Mouse (Mus musculus) adrenal gland, postnatal 36 days (tissue): Measurements from ENCODE around the gene Tmc6. TPM values are rescaled to one million over a fixed set of nuclear protein-coding genes. Genes with fewer than 3 reads are reported as not detected.
A peak's percentile ranks its signal among the peaks of the same experiment; 100 is the strongest.

ENCODE experiments used
- DNase-seq, 2 experiments: peaks; one replicate each; pipeline ENCODE4 v3.0.0; 2021; ENCODE audit warnings: mixed read lengths in 1 of 2
- total RNA-seq, 2 experiments: library from RNA; stranded (reverse); gene quantifications; 2 replicates each; pipeline ENCODE4 v1.2.3; 2021

Tmc6 gene
- total RNA-seq, 2 experiments from 2014 or later: 25.4 to 31.3 TPM

DNA sequence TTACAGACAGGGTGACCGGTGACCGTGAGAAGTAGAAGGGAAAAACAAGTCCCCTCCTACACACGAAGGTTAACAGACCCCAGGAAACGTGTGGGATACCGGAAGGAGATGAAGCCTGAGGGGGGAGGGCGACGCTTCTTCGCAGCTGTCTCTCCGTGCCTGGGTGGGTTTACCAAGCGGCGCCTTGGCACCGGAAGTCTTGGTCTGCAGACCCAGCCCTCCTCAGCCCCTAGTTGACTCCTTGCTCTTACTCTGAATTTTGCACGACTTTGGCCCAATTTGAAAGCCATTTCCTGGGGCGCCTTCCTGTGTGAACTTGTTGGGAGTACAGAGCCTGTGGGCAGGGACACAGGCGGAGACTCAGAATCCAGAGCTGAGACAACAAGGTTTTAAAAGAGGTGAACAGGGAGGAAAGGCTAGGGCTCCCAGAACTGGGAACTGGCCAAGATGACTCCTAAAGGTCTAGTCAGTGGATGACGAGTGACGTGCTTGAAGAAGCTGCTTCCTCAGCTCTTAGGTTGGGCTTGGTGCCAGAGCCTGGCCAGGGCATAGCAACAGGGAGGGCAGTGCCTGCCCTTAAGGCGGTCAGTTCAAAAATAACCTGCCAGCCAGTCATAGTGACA lies 688 bp downstream of the Tmc6 start:
- DNase-seq: peak; percentile 93

GRCm38 (mm10) chr11:117780582-117781111 lies 1.4 kb downstream of the Tmc6 start:
- DNase-seq: peak; percentile 94 to 95

DNA sequence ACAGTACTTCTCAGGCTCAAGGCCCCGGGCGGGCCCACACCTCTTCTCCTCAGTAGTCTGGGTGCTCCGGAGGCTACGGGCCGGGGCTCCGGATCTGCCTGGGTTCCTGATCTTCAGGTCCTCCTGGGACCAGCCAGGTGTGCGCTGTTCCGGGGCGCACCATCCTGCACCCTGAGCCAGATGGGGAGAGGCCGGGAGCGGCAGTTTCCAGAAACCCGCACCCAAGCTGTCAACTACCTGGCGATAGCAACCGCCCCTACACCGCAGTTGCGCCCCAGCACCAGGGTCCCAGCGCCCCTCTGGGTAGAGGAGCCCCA lies 1.8 kb downstream of the Tmc6 start:
- DNase-seq: no peak

DNA sequence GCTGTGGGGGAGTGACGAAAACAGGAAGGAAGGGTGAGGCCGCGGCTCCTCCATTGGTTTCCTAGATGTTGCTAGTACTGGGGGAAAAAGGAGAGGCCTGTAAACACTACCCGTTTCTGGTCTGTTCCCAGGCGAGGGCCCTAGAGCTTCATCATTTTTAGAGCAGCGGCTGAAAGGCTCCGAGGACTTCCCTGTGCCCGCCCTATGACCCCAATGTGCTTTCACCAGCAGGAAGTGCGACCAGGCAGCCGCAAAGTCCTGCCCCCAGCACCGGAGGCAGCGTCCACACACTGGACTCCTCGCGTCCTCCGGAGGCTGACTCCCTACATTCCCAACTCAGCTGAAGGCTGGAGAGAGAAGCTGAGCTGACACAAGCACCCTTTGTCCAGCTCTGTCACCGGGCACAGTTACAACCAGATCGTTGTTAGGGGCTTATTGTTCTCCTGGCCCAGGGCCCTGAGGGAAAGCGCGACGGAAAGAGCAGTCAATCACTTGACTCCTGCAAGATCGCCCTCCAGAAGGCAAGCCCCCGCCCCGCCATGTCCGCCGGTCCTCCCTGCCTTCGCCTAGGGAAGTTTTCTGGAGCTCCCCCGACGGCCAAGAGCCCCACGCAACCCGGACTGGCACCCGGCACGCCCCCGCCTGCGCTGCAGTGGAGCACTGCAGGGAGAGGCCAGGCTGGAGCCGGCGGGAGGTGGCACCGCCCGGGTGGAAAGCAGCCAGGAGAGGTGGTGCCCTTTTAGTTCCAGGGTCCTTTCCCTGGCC lies 2.4 kb downstream of the Tmc6 start:
- DNase-seq: peak; percentile 87 to 90

DNA sequence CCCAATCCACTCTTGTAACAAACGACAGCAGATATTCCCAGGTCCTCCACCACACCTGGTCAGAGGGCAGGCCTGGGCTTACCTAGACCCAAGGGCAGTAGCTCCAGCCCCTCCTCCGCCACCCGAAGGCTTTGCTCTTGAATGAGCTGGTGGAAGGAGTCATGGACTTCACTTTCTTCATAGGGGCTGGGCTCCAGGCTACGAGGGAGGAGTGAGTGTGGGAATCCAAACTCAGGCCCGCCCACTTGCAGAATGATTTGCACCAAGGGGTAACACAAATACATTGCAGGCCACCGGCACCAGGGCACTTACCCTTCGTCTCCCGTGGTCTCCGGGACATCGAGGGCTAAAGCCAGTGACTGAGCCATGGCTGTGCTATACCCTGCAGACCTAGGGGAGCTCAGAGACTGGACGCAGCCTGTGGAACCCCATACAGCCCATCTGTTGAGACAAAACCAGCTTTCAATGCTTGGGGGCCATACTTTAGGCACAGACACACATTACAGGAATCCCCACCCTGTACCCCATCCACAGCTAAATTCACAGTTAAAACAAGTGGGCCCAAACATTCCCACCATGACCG lies 3.1 kb downstream of the Tmc6 start:
- peak in 1 of 2 experiments; percentile 52 for DNase-seq

DNA sequence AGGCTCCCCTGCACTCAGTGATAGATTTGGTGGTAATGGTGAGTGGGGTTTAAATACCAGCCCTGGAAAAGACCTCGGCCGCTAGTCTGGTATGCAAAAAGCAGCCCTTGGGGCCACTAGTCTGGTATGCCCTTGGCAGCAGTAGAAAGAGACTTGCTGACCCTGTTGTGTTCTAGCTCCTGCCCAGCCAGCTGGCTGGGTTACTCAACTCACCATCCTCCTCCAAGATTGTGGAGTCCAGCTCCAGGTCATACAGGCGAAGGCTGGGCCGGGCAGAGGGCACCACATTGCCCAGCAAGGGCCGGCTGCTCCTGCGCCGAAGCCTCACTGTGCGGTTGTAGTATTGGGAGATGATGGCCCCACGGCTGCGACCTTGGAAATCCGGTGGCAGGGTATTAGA lies 4.0 kb downstream of the Tmc6 start:
- DNase-seq: peak in 1 of 2 experiments; percentile 31

DNA sequence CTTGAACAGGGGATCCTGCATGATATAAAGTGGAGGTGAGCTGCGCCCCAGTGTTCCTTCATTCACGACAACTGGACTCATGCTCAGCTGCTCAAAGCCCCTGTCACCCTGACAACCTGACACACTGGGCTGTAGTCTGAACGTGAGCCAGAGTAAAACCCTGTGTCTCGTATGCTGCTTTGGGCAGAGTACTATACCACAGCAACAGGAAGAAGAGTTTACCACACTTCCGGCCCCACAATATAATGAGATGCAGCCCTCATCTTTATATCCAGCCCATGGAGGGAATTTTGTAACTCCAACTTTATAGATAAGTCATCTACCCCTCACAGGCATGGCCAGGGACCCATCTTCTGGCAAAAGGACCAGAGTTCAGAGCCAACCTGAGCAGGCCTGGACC lies 4.9 kb downstream of the Tmc6 start:
- no peak for DNase-seq

DNA sequence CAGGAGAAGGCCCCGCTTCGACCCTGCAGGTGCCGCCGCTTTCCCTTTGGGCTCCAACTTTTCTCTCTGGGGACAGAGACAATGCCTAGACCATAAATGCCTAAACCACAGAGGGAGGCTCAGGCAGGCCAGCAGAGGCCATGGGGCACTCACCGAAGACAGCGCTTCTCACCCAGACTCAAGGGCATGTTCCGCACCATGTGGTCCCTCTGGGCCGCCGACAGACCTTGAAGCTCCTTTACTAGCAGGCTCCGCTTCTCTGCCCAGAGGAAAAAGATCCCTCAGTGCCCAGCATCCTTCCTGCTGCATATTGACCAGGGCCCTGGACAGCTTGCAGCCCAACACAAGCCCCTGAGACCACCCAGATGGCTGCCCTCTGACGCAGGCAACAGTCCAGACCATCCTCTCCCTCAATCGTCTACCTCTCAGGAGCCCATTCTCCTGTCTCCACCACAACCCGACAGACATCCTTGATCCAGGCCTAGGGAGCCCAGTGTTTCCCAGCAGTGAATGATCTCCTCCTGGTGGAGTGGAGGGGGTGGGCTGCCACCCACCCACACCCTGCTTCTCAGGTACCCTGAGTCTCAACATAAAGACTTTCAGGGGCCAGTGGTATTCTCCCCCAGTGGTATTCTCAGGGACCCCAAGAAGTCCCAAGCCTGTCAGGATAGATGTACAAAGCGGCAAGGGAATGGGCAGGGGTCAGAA lies 5.8 kb downstream of the Tmc6 start:
- DNase-seq: peak; percentile 66 to 73

- DNase-seq: no peak
Measured at GRCm38 (mm10) chr11:117775540-117775939, 6.5 kb downstream of the Tmc6 start.

DNA sequence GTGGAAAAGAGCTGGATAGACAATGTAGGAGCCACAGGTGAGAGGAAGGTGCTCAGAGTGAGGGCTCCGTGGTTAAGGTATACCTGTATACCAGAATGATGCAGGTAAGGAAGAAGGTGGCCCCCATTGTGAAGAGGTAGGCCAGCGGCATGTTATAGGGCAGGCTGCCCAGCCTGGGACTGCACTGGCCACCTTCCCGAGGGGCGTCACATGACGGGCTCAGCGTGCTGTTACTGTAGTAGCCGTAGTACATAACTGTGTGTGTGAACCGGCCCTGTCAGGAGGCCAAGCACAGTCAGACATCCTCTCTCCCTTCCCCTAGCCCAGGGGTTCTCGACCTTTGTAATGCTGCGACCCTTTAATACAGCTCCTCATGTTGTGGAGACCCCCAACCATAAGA lies 7.1 kb downstream of the Tmc6 start:
- no peak for DNase-seq

- no peak for DNase-seq
Measured at GRCm38 (mm10) chr11:117772352-117772751, 9.6 kb downstream of the Tmc6 start.

- no peak for DNase-seq
Measured at GRCm38 (mm10) chr11:117770407-117770806, 11.6 kb downstream of the Tmc6 start.

DNA sequence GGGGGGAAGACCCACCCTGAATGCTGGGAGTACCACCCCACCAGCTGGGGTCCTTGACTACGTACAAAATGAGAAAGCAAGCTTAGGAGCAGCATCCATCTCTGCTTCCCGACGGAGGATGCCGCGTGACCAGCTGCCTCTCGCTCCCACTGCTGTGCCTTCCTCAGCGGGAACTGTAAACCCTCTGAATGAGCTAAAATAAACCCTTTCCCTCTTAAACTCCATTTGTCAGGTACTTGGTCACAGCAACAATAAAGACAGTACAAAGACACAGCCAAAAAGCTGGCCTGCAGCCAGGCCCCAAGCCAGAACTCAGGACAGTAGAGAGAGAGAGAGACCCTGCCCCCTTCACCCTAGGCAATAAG lies 12.3 kb downstream of the Tmc6 start:
- DNase-seq: no peak

GRCm38 (mm10) chr11:117768725-117769682 lies 13.0 kb downstream of the Tmc6 start:
- no peak for DNase-seq

- DNase-seq: no peak
Measured at GRCm38 (mm10) chr11:117766275-117766674, 15.7 kb downstream of the Tmc6 start.

- no peak for DNase-seq
Measured at GRCm38 (mm10) chr11:117765361-117765760, 16.6 kb downstream of the Tmc6 start.

DNA sequence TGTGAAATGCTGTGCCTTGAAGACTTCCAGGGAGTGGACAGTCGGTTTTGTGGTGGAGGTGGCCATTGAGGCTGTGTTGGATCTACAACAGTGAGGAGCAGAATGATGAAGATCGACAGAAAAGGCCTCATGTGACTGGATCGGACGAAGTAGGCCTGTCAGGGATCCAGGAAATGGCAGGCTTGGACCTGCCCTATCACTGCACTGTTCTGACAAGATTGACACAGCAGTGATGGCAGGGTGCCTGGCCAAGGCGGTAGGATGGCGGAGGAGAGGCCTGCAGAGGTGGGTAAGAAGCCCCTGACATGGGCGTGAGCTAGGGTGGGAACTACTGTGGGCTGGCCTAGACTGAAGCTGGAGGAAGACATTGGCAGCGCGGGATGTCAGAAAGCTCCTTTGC lies 17.7 kb downstream of the Tmc6 start:
- no peak for DNase-seq

- DNase-seq: no peak
Measured at GRCm38 (mm10) chr11:117762246-117762645, 19.8 kb downstream of the Tmc6 start.

GRCm38 (mm10) chr11:117761801-117762200 lies 20.2 kb downstream of the Tmc6 start:
- no peak for DNase-seq

GRCm38 (mm10) chr11:117760374-117761119 lies 21.5 kb downstream of the Tmc6 start:
- DNase-seq: no peak

DNA sequence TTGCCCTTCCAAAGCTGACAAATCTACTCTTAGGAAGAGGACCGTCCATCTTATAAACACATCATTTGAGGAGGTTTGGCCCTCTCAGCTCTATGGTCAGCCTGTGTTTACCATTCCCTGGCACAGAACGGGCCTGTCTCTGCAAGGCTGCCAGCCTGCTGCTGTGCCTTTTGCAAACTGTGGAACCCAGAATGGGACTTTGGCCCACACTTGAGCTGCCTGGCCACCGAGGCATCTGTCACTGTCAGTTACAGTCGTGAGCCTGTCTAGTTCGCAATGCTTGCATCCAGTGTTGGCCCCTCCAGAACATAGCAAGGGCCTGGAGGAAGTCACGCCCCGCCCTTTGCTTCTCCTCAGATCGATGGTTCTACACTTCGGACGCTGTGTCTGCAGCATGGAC lies 22.7 kb downstream of the Tmc6 start:
- DNase-seq: no peak
